Mouse (Mus musculus): ENCODE results near the gene Gm20390. TPM values are rescaled to one million over a fixed set of nuclear protein-coding genes. Genes with fewer than 3 reads are reported as not detected.

The Gm20390 gene
- polyA plus RNA-seq, 1 experiment from 2014 or later: 395 TPM

DNA sequence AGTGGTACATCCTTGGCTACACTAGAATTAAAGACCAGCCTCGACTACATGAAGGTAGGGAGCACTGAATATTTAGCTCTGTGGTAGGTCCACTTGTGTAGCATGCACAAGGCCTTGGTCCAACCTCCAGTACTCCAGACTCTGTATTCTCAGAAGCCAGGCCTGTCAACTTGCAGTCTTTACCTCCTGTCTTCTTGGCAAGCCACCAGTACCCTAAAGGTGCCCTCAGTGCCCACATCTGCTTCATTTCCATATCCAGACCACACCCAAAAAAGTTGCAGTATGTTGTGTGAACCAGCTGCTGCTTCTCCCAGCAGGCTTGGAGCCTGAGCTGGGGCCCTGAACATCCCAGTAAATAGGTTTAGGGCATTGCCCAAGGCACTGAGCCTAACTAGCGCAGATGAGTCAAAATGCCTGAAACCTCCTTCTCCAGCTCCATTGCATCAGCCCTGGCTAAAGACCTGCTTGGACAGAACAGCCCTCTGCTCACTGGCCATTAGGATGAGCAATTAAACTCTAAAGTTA is 11.0 kb downstream of the Gm20390 start:
- H3K4me3 ChIP-seq (ENCODE audit: low read depth, low read length): no peak overlapping the region
- H3K4me2 ChIP-seq (ENCODE audit: low read depth): no peak overlapping the region
- no peak overlapping the region for H3K27ac ChIP-seq (ENCODE audit: low read depth, low read length)
- WGBS: 87% methylated on average over 2 of the region's 2 CpGs
- no peaks in the 10 kb centered on the region for H3K27me3 ChIP-seq (ENCODE audit: control insufficient read depth, insufficient read depth, low read length)
- no peak for DNase-seq (ENCODE audit: low spot score)
- peaks cover 6% of the 10 kb centered on the region; the same call in 1 of the 2 replicates for H3K4me1 ChIP-seq (ENCODE audit: control insufficient read depth, insufficient read depth, low read length)
- H3K9ac ChIP-seq (ENCODE audit: low read length): no peak overlapping the region
- no peak for ATAC-seq (ENCODE audit: insufficient read depth, low FRiP score, low TSS enrichment)
- H3K9me3 ChIP-seq (ENCODE audit: control insufficient read depth, low read length): no peaks in the 10 kb centered on the region
- peaks cover 10% of the 10 kb centered on the region for H3K36me3 ChIP-seq (ENCODE audit: control insufficient read depth, insufficient read depth, low read length)

DNA sequence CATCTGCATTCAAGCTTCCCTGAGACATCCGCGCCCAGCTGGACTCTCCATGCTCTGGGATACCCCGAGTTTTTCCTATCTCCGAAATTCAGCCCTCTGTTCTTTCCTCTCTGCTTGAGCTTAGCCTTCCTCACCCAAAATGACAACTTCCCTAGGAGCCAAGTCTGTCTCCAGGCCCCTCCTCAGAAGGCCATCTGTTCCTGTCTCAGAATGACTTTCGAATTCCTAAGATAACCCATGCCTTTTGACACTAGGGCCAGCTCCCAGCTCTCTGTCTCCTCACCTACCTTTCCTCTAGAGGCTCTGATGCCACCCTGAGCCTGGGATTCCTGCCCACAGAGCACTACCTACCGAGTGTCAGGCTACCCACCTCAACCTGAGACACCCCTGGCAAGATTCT is 11.9 kb downstream of the Gm20390 start, which contains the start of gene Nme2:
Nme2 (minus strand) TSS at position 101 of the 400 bp plus-strand sequence.
- no peaks in the 10 kb centered on the region for H3K9me3 ChIP-seq (ENCODE audit: control insufficient read depth, low read length)
- H3K36me3 ChIP-seq (ENCODE audit: control insufficient read depth, insufficient read depth, low read length): peaks cover 9% of the 10 kb centered on the region
- peaks cover 6% of the 10 kb centered on the region; the same call in 1 of the 2 replicates for H3K4me1 ChIP-seq (ENCODE audit: control insufficient read depth, insufficient read depth, low read length)
- 6% methylated on average over 6 of the region's 6 CpGs for WGBS
- H3K9ac ChIP-seq (ENCODE audit: low read length): peak within 1 kb of the TSS; percentile 72
- H3K27ac ChIP-seq (ENCODE audit: low read depth, low read length): peak within 1 kb of the TSS; percentile 76
- no peaks in the 10 kb centered on the region for H3K27me3 ChIP-seq (ENCODE audit: control insufficient read depth, insufficient read depth, low read length)
- ATAC-seq (ENCODE audit: insufficient read depth, low FRiP score, low TSS enrichment) (peak; percentile 28; the same call in 1 of the 2 replicates), DNase-seq (ENCODE audit: low spot score) (no peak)
- peak within 1 kb of the TSS; percentile 63 for H3K4me3 ChIP-seq (ENCODE audit: low read depth, low read length)
- H3K4me2 ChIP-seq (ENCODE audit: low read depth): peak within 1 kb of the TSS; percentile 91

DNA sequence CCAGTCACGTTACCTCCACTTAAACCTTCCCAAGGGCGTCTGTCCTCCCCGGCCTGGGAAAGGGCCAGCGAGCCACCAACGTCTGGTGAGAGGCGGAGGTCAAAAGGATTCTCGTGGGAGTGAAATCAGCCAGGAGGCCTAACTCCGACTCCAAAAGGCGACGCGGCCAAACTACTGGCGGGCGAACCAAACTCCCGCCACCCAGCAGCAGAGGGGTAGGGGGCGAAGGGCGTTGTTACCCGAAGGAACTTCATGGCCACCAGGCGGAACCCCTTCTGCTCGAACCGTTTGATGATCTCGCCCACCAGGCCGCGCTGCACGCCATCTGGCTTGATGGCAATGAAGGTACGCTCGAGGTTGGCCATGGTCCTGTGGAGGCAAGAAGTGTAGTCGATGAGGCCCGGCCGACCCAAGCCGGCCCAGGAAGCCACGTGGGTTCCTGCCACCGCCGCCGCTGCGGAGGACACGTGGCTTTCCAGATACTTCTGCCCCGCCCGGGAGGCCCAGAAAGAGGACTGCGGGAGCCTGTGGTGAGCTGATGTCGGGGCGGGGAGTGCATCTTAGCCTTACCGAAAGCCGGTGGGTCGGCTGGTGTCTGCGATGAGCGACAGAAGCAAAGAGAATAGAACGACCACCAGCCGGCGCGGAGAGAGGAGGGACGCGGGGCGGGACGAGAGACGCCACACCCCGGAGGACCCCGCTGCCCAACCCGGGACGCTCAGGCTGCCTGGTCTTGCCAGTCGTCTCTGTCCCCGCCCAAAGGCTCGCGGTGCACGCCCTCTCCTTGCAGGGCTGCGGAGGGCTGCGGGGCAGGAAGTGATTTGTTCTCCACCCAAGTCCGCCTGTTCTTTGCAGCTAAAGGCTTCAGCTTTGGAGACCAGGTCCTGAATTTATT is 12.6 kb downstream of the Gm20390 start:
- Histone ChIP-seq H3K27me3 (ENCODE audit: control insufficient read depth, insufficient read depth, low read length) (no peaks in the 10 kb centered on the region), H3K27ac (ENCODE audit: low read depth, low read length) (peak overlapping the region; percentile 76), H3K9ac (ENCODE audit: low read length) (peak overlapping the region; percentile 72), H3K4me2 (ENCODE audit: low read depth) (peak overlapping the region; percentile 91), H3K36me3 (ENCODE audit: control insufficient read depth, insufficient read depth, low read length) (peaks cover 11% of the 10 kb centered on the region; the same call in 1 of the 2 replicates), H3K4me1 (ENCODE audit: control insufficient read depth, insufficient read depth, low read length) (peaks cover 6% of the 10 kb centered on the region; the same call in 1 of the 2 replicates), H3K9me3 (ENCODE audit: control insufficient read depth, low read length) (no peaks in the 10 kb centered on the region), H3K4me3 (ENCODE audit: low read depth, low read length) (peak overlapping the region; percentile 63)
- ATAC-seq (ENCODE audit: insufficient read depth, low FRiP score, low TSS enrichment) (peak; percentile 95), DNase-seq (ENCODE audit: low spot score) (peak; percentile 93)
- WGBS: under 1% methylated on average over 67 of the region's 67 CpGs

DNA sequence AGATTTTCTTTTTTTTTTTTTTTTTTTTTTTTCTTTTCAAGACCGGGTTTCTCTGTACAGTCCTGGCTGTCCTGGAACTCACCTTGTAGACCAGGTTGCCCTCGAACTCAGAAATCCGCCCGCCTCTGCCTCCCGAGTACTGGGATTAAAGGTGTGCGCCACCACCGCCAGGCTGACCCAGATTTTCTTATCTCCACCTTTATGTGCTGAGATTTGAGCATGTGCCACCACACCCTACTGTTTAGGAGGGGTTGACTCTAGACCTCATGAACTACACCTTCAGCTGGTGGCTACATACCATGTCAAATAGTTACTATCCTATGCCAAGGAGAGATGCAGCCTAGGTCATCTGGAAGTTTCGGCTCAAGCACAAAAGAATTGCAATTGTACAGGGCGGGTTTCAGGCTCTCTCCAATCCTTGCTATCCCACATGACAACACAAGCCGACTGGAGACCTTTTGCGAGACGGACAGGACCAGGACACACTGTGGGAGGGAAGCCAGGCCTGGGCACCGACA is 13.3 kb downstream of the Gm20390 start:
- 53% methylated on average over 13 of the region's 13 CpGs for WGBS
- Histone ChIP-seq H3K4me3 (ENCODE audit: low read depth, low read length) (peak overlapping the region; percentile 63), H3K27me3 (ENCODE audit: control insufficient read depth, insufficient read depth, low read length) (no peaks in the 10 kb centered on the region), H3K9me3 (ENCODE audit: control insufficient read depth, low read length) (no peaks in the 10 kb centered on the region), H3K36me3 (ENCODE audit: control insufficient read depth, insufficient read depth, low read length) (peaks cover 11% of the 10 kb centered on the region; the same call in 1 of the 2 replicates), H3K4me1 (ENCODE audit: control insufficient read depth, insufficient read depth, low read length) (peaks cover 6% of the 10 kb centered on the region; the same call in 1 of the 2 replicates), H3K9ac (ENCODE audit: low read length) (peak overlapping the region; percentile 72), H3K27ac (ENCODE audit: low read depth, low read length) (peak overlapping the region; percentile 76; the same call in 1 of the 2 replicates), H3K4me2 (ENCODE audit: low read depth) (peak overlapping the region; percentile 91)
- DNase-seq (ENCODE audit: low spot score) (no peak), ATAC-seq (ENCODE audit: insufficient read depth, low FRiP score, low TSS enrichment) (peak; percentile 5; the same call in 1 of the 2 replicates)

DNA sequence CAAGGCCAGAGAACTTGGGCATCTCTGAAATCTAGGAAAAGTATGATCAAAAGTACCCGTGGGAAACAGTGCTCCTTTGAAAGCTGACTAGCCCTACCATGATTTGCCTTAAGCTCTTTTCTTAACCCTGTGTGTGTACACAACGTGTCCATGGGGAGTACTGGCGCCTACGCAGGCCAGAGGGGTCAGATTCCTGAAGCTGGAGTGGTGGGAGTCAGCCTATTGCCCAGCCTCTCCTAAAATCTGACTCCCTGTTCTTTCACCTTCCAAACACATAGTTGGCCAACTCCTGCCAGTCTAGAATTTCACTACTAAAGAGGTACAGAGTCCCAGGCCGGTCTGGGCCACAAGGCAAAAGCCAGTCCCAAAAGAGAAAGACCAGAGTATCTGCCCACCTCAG is 15.7 kb downstream of the Gm20390 start:
- peaks cover 7% of the 10 kb centered on the region for H3K36me3 ChIP-seq (ENCODE audit: control insufficient read depth, insufficient read depth, low read length)

DNA sequence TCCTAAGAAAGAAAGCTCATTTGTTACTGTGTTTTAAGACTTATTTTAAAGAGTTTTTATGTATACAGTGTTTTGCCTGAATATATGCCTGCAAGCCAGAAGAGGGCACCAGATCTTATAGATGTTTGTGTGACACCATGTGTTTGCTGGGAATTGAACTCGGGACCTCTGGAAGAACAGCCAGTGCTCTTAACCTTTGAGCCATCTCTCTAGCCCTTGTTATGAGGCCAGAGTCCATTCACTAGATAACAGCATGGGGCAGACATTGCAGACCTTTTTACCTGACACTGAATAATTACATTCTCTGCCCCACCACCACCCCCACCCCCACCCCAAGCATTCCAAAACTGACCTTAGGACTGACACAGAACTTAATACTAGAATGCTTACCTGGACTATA is 18.0 kb downstream of the Gm20390 start:
- Histone ChIP-seq H3K4me2 (ENCODE audit: low read depth) (no peak overlapping the region), H3K36me3 (ENCODE audit: control insufficient read depth, insufficient read depth, low read length) (peaks cover 7% of the 10 kb centered on the region), H3K27ac (ENCODE audit: low read depth, low read length) (no peak overlapping the region), H3K4me1 (ENCODE audit: control insufficient read depth, insufficient read depth, low read length) (peaks cover 5% of the 10 kb centered on the region; the same call in 1 of the 2 replicates), H3K9me3 (ENCODE audit: control insufficient read depth, low read length) (no peaks in the 10 kb centered on the region), H3K4me3 (ENCODE audit: low read depth, low read length) (no peak overlapping the region), H3K27me3 (ENCODE audit: control insufficient read depth, insufficient read depth, low read length) (no peaks in the 10 kb centered on the region), H3K9ac (ENCODE audit: low read length) (no peak overlapping the region)
- no peak for ATAC-seq (ENCODE audit: insufficient read depth, low FRiP score, low TSS enrichment)
- DNase-seq (ENCODE audit: low spot score): no peak
- WGBS: 100% methylated on average over 1 of the region's 1 CpGs

More for the DNA sequence above, 15.7 kb downstream of the Gm20390 start:
- WGBS: 71% methylated on average over 5 of the region's 5 CpGs
- Histone ChIP-seq H3K4me1 (ENCODE audit: control insufficient read depth, insufficient read depth, low read length) (peaks cover 6% of the 10 kb centered on the region; the same call in 1 of the 2 replicates), H3K9me3 (ENCODE audit: control insufficient read depth, low read length) (no peaks in the 10 kb centered on the region), H3K27ac (ENCODE audit: low read depth, low read length) (no peak overlapping the region), H3K9ac (ENCODE audit: low read length) (no peak overlapping the region), H3K4me3 (ENCODE audit: low read depth, low read length) (no peak overlapping the region), H3K4me2 (ENCODE audit: low read depth) (no peak overlapping the region), H3K27me3 (ENCODE audit: control insufficient read depth, insufficient read depth, low read length) (no peaks in the 10 kb centered on the region)
- ATAC-seq (ENCODE audit: insufficient read depth, low FRiP score, low TSS enrichment) (no peak), DNase-seq (ENCODE audit: low spot score) (no peak)

DNA sequence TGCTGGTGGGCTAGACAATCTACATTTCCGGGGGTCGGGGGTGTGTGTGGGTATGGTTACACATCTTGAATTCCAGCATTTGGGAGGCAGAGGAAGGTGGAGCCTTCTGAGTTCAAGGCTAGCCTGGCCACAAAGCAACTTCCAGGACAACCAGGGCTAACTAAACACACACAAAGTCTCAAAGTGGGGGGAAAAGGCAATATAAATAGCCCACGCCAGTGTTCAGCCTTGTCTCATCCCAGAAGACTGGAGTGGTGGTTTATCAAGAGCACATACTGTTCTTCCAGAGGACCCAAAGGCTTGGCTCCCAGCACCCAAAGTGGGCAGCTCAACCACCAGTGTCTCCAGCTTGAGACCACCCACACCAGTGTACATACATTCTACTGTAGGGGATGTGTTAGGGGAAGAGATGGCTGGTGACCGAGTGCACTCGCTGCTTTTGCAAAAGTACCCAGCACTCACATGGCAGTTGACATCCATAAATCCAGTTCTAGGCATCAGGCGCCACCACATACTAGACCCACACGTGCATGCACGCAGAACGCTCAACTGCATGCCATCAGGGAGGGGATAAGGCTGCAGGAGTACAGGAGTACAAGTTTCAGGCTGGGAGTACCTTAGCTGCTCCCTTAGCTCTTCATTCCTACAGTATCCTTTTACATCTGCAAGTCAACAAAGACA is 19.1 kb downstream of the Gm20390 start:
- Histone ChIP-seq H3K27me3 (ENCODE audit: control insufficient read depth, insufficient read depth, low read length) (no peaks in the 10 kb centered on the region), H3K4me1 (ENCODE audit: control insufficient read depth, insufficient read depth, low read length) (no peaks in the 10 kb centered on the region), H3K4me3 (ENCODE audit: low read depth, low read length) (no peak overlapping the region), H3K4me2 (ENCODE audit: low read depth) (no peak overlapping the region), H3K27ac (ENCODE audit: low read depth, low read length) (no peak overlapping the region), H3K9me3 (ENCODE audit: control insufficient read depth, low read length) (no peaks in the 10 kb centered on the region), H3K9ac (ENCODE audit: low read length) (no peak overlapping the region), H3K36me3 (ENCODE audit: control insufficient read depth, insufficient read depth, low read length) (peaks cover 7% of the 10 kb centered on the region)
- 89% methylated on average over 9 of the region's 9 CpGs for WGBS
- DNase-seq (ENCODE audit: low spot score): no peak
- ATAC-seq (ENCODE audit: insufficient read depth, low FRiP score, low TSS enrichment): no peak

DNA sequence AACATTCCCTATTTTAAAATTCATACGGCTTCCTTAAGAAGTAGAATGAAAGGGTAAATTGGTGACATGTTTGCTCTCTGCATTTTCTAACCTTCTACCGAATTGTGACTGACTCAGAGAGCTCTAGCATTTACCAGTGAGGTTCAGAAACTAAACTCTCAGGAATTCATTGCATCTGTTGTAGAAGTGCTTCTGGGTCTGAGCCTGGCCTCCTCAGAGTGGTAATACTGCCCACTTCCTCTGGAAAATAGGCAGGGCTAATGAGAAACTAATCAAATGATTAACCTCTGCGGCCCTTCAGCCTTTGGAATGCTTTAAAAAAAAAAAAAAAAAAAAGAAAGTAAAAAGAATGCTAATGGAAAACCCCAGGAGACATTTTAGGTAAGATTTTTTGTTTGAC is 23.1 kb downstream of the Gm20390 start:
- no peaks in the 10 kb centered on the region for H3K27me3 ChIP-seq (ENCODE audit: control insufficient read depth, insufficient read depth, low read length)
- H3K9me3 ChIP-seq (ENCODE audit: control insufficient read depth, low read length): no peaks in the 10 kb centered on the region
- H3K27ac ChIP-seq (ENCODE audit: low read depth, low read length): no peak overlapping the region
- H3K9ac ChIP-seq (ENCODE audit: low read length): no peak overlapping the region
- no peaks in the 10 kb centered on the region for H3K4me1 ChIP-seq (ENCODE audit: control insufficient read depth, insufficient read depth, low read length)
- ATAC-seq (ENCODE audit: insufficient read depth, low FRiP score, low TSS enrichment) (no peak), DNase-seq (ENCODE audit: low spot score) (no peak)
- WGBS: 79% methylated on average over 3 of the region's 3 CpGs
- no peak overlapping the region for H3K4me2 ChIP-seq (ENCODE audit: low read depth)
- H3K4me3 ChIP-seq (ENCODE audit: low read depth, low read length): no peak overlapping the region
- H3K36me3 ChIP-seq (ENCODE audit: control insufficient read depth, insufficient read depth, low read length): peaks cover 7% of the 10 kb centered on the region
